Mouse (Mus musculus) bone marrow, adult 2 months (tissue): ENCODE data around the gene Lamb1. TPM values are rescaled to one million over a fixed set of nuclear protein-coding genes. Genes with fewer than 3 reads are reported as not detected.

Experiments used
- H3K27ac ChIP-seq: fragments of 200-500 bp; 2 replicates; pipeline ENCODE4 v1.5.1; 2012; ENCODE audit warnings: low read depth, mild to moderate bottlenecking, control low read depth, inconsistent platforms, low read length; ENCODE audit not compliant: control insufficient read depth, poor library complexity, insufficient read depth
- H3K4me1 ChIP-seq: fragments of 200-500 bp; 2 replicates; pipeline ENCODE4 v1.6.1; 2011; ENCODE audit warnings: low read length; ENCODE audit not compliant: control insufficient read depth, insufficient read depth
- H3K4me3 ChIP-seq: fragments of 200-500 bp; replicated peaks from 2 replicates; pipeline ENCODE3; 2011; ENCODE audit warnings: mild to moderate bottlenecking, low read depth, low read length, control low read depth; ENCODE audit not compliant: control insufficient read depth
- CTCF ChIP-seq: fragments of 200-500 bp; IDR thresholded peaks from 2 replicates; pipeline ENCODE4 v1.5.1; 2011; ENCODE audit warnings: low read length, control low read depth; ENCODE audit not compliant: control insufficient read depth, insufficient read depth
- POLR2A ChIP-seq: fragments of 200-500 bp; IDR thresholded peaks from 2 replicates; pipeline ENCODE4 v1.6.1; 2011; ENCODE audit warnings: low read depth, mild to moderate bottlenecking, control low read depth, low read length, borderline replicate concordance; ENCODE audit not compliant: control insufficient read depth
- WGBS: fragments of 180-500 bp; shearing (Covaris S2); methylation state at CpG from one replicate; pipeline ENCODE4 v1.1.7; 2018; 5-methylcytosine and 5-hydroxymethylcytosine counted together
- polyA plus RNA-seq: library from polyadenylated mRNA; stranded (reverse); fragments of >200 nt; gene quantifications from 2 replicates; pipeline ENCODE4 v1.2.4, GENCODE M21; 2011; ENCODE audit warnings: low replicate concordance; ENCODE audit not compliant: missing spikeins, insufficient read depth, insufficient read length

The Lamb1 gene
- polyA plus RNA-seq, 1 experiment = 4.8 TPM

DNA sequence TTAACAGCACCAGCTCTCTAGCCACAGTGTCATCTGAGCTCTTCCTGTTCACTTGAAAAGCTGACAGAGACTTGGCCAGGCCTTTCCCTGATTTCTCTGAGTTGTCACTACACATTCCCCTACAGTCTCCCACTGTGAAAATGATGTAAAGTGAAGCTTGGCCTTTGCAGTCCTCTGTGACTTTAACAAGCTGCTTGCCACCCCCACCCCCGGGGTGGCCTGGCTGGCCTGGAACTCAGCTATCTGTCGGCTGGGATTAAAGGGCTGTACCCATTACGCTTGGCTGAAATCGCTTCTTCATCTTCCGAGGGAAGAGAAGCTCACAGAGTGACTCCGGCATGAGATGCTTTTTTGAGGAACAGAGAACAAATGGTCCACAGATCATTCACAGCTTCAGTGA is 50.9 kb downstream of the Lamb1 start:
- no peak overlapping the region for H3K27ac ChIP-seq
- TF ChIP-seq CTCF (no peak), POLR2A (no peak)
- H3K4me3 ChIP-seq = no peak overlapping the region
- H3K4me1 ChIP-seq = no peaks in the 10 kb centered on the region
- WGBS = 77% methylated on average over 6 of the region's 6 CpGs

DNA sequence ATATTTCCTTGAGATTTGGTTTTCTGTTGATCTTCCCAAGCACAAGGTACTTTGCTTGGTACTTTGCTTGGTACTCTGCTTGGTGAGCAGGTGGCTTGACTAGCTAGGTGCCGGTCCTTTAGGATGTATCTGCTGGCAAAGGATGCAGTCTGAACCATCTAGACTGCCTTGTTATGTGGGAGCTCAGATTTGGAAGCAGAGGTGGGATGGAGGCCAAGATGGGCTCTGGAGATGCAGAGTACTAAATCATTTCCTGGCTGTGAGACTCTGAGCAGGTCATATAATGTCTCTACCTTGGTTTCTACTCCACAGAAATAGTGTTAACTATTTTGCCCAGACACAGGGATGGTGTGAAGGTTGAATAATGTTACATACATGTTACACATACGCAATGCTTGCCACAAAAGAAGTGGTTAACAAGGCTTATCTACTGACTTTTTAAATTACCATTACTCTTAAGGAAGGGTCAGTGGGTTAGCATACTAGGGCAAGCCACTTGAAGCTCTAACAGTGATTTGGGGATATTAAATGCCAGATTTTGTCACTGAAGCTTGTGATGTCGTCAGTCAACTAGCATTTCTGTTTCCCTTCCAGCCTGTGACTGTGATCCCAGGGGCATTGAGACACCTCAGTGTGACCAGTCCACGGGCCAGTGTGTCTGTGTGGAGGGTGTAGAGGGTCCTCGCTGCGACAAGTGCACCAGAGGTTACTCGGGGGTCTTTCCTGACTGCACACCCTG is 52.8 kb downstream of the Lamb1 start:
- TF ChIP-seq CTCF = no peak
- no peak for TF ChIP-seq POLR2A
- Histone ChIP-seq H3K27ac (no peak overlapping the region), H3K4me3 (no peak overlapping the region), H3K4me1 (no peaks in the 10 kb centered on the region)
- WGBS = 78% methylated on average over 7 of the region's 7 CpGs

DNA sequence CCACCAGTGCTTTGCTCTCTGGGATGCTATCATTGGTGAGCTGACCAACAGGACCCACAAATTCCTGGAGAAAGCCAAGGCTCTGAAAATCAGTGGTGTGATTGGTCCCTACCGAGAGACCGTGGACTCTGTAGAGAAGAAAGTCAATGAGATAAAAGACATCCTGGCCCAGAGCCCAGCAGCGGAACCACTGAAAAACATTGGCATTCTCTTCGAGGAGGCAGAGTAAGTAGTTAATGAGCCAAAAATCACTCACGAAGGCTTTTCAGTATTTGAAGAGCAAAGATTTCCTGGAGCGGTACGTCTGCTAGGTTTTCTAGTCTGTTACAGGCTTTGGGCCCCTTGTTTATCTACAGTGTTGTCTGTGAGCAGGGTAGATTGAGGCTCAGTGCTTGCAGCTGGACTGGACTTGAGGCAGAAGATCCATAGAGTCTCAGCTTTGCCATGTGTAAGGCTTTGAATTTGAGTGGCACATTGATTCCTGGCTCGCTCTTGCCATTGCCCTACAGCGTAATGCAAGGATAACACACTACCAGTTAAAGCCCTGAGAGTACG is 53.5 kb downstream of the Lamb1 start:
- TF ChIP-seq CTCF (no peak), POLR2A (no peak)
- no peaks in the 10 kb centered on the region for H3K4me1 ChIP-seq

GRCm38 (mm10) chr12:31320817-31321216 is 55.8 kb downstream of the Lamb1 start:
- Histone ChIP-seq H3K27ac (no peak overlapping the region), H3K4me3 (no peak overlapping the region), H3K4me1 (no peaks in the 10 kb centered on the region)
- TF ChIP-seq POLR2A (no peak), CTCF (no peak)
- 75% methylated on average over 13 of the region's 13 CpGs for WGBS

More for the DNA sequence above, 53.5 kb downstream of the Lamb1 start:
- WGBS = 90% methylated on average over 10 of the region's 10 CpGs
- Histone ChIP-seq H3K4me3 (no peak overlapping the region), H3K27ac (no peak overlapping the region)

- H3K4me3 ChIP-seq = no peak overlapping the region
- 84% methylated on average over 1 of the region's 1 CpGs for WGBS
- TF ChIP-seq POLR2A = no peak
- TF ChIP-seq CTCF = no peak
- no peak overlapping the region for H3K27ac ChIP-seq
- H3K4me1 ChIP-seq = no peaks in the 10 kb centered on the region
Measured at GRCm38 (mm10) chr12:31321532-31321931, 56.5 kb downstream of the Lamb1 start.

- no peak for TF ChIP-seq CTCF
- no peak for TF ChIP-seq POLR2A
- 87% methylated on average over 9 of the region's 9 CpGs for WGBS
Measured at GRCm38 (mm10) chr12:31323136-31323695, 58.2 kb downstream of the Lamb1 start.

GRCm38 (mm10) chr12:31327139-31327538 is 62.1 kb downstream of the Lamb1 start:
- Histone ChIP-seq H3K27ac (no peak overlapping the region), H3K4me3 (no peak overlapping the region), H3K4me1 (no peaks in the 10 kb centered on the region)
- TF ChIP-seq CTCF (no peak), POLR2A (no peak)
- 88% methylated on average over 9 of the region's 9 CpGs for WGBS

More at GRCm38 (mm10) chr12:31323136-31323695, 58.2 kb downstream of the Lamb1 start:
- H3K4me3 ChIP-seq = no peak overlapping the region
- H3K4me1 ChIP-seq = no peaks in the 10 kb centered on the region
- H3K27ac ChIP-seq = no peak overlapping the region

DNA sequence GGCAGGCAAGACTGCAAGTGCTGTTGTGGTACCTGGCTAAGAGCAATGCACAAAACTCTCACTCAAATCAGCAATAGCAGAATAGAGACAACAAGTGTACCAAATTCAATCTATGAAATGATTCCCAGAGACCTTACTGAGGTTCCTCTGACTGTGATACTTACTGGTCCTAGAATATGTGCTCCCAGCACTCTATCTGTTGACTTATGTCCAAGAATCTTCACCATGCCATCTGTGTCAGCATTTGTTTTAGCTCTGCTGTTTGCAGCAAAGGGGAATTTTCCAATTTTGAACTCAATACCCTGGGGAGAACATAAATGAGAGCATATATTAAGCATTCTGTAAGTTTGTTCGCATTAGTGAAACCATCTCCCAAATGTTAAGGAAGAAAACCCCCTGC is 68.2 kb downstream of the Lamb1 start:
- Histone ChIP-seq H3K4me1 (no peaks in the 10 kb centered on the region), H3K4me3 (no peak overlapping the region), H3K27ac (no peak overlapping the region)
- WGBS = 92% methylated on average over 1 of the region's 1 CpGs
- no peak for TF ChIP-seq POLR2A
- no peak for TF ChIP-seq CTCF
